8 mouse cellular contexts compared by ENCODE assay signal in the genomic region with DNA sequence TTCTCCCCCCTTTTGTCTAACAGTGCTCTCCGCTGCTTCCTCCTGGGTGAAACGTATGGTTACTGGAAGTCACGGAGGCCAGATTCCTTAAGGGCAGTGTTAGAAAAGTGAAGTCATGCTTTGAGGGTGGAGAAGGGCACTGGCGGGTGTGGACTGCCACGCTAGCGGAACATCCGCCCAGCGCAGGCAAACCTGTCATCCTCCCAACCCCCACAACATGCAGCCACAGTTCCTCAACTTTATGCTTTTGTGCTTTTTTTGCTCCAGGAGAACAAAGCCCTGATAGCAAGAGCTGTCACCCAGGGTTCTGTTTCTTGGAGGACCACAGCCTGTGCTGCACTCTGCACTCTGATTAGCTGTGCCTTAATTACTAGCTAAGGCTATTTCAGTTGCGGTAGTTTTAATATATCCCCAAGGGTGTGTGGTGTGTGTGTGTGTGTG. TPM values are rescaled to one million over a fixed set of nuclear protein-coding genes. Genes with fewer than 3 reads are reported as not detected.
DNase-seq lines count a peak whose midpoint lies in the region; ATAC-seq lines count a peak whose summit lies in the region.

No protein-coding gene starts in this region.

- peak overlapping the region; percentile 64 for H3K27ac ChIP-seq in embryonic facial prominence, embryonic 10.5 days (replicated peaks)
- peak overlapping the region; percentile 92 for H3K27ac ChIP-seq in midbrain, embryonic 15.5 days

- H3K27me3 ChIP-seq in embryonic facial prominence, embryonic 10.5 days (replicated peaks; ENCODE audit: low read depth, poor library complexity, severe bottlenecking) = no peaks in the 10 kb centered on the region; the same call in 1 of the 2 replicates
- no peaks in the 10 kb centered on the region for H3K27me3 ChIP-seq in midbrain, embryonic 15.5 days (replicated peaks)

- 25% methylated on average over 9 of the region's 9 CpGs for WGBS in embryonic facial prominence, embryonic 10.5 days
- WGBS in midbrain, embryonic 15.5 days = 5% methylated on average over 9 of the region's 9 CpGs

- peak overlapping the region; percentile 42 for H3K4me3 ChIP-seq in embryonic facial prominence, embryonic 10.5 days
- H3K4me3 ChIP-seq in midbrain, embryonic 15.5 days = peak overlapping the region; percentile 49

- peak overlapping the region; percentile 70 for H3K9ac ChIP-seq in midbrain, embryonic 15.5 days

- peak overlapping the region; percentile 68 for H3K4me2 ChIP-seq in midbrain, embryonic 15.5 days

- peak; percentile 13 for DNase-seq in adrenal gland, postnatal 10 days
- DNase-seq in adrenal gland, postnatal 4 days (ENCODE audit: low spot score in 2 of 2) = no peak
- peak; percentile 32 for DNase-seq in CD4-positive helper T cell, adult 2 months (ENCODE audit: low read depth, low spot score)
- no peak for DNase-seq in embryonic facial prominence, embryonic 10.5 days (ENCODE audit: low spot score)
- peak; percentile 6 to 8 for DNase-seq in heart, postnatal 36 days
- peak; percentile 59 for DNase-seq in liver
- no peak for DNase-seq in frontal cortex, postnatal 14 days (ENCODE audit: low spot score in 2 of 2)

- H3K36me3 ChIP-seq in embryonic facial prominence, embryonic 10.5 days (replicated peaks) = no peaks in the 10 kb centered on the region
- H3K36me3 ChIP-seq in midbrain, embryonic 15.5 days (replicated peaks) = no peaks in the 10 kb centered on the region

- peak; percentile 19; the same call in 1 of the 2 replicates for ATAC-seq in midbrain, embryonic 15.5 days (replicated peaks)

- H3K4me1 ChIP-seq in embryonic facial prominence, embryonic 10.5 days = peaks cover 47% of the 10 kb centered on the region
- peaks cover 51% of the 10 kb centered on the region for H3K4me1 ChIP-seq in midbrain, embryonic 15.5 days

- intact Hi-C loops in heart, postnatal 36 days (cut with DNase I) = no loop called here

- H3K9me3 ChIP-seq in embryonic facial prominence, embryonic 10.5 days = no peaks in the 10 kb centered on the region
- H3K9me3 ChIP-seq in midbrain, embryonic 15.5 days = no peaks in the 10 kb centered on the region

RNA-seq across cellular contexts. Expression of a gene that starts 2.0 kb away (rescaled TPM):
- total RNA-seq in adrenal gland, postnatal 10 days (2021) = 10 to 100 TPM in 1 of 2 experiments, 1 to 10 TPM in 1; 4.2 to 11.6 TPM
- total RNA-seq in adrenal gland, postnatal 4 days (2021) = 1 to 10 TPM; 8.4 to 9.2 TPM
- 4.3 and 4.4 TPM in 2 replicates for polyA plus RNA-seq in embryonic facial prominence, embryonic 10.5 days (2016; fragmentation: Nextera tagmentation; extraction: Ambion mirVana)
- total RNA-seq in heart, postnatal 36 days (2021) = 10 to 100 TPM; 97.4 to 99.6 TPM
- polyA plus RNA-seq in midbrain, embryonic 15.5 days (2015; fragmentation: Nextera tagmentation; extraction: Ambion mirVana) = 25.8 and 29.1 TPM in 2 replicates

Comparison
In these comparisons a context has a peak if more than half of its experiments do, and no peak if none do; other contexts are left out.
1. DNase-seq: peak in adrenal gland, postnatal 10 days (single experiment), CD4-positive helper T cell, adult 2 months (single experiment), heart, postnatal 36 days (2 of 2) and liver (single experiment); none in adrenal gland, postnatal 4 days (0 of 2), embryonic facial prominence, embryonic 10.5 days (single experiment) and frontal cortex, postnatal 14 days (0 of 2).
2. RNA of a gene that starts 2.0 kb away (total RNA-seq): 97.4 to 99.6 TPM in heart, postnatal 36 days; 4.2 to 11.6 TPM in adrenal gland, postnatal 10 days and 8.4 to 9.2 TPM in adrenal gland, postnatal 4 days; every median in the first group is over 4 times any median in the second.